Mouse (Mus musculus) midbrain, embryonic 13.5 days (tissue): Measurements from ENCODE around the gene BC052040. TPM values are rescaled to one million over a fixed set of nuclear protein-coding genes. Genes with fewer than 3 reads are reported as not detected.

Experiments
- ATAC-seq: fragments of 200-750 bp; cut with Nextera tagmentation; 2 replicates; pipeline ENCODE4 v1.8.0; 2017; ENCODE audit warnings: mild to moderate bottlenecking, moderate TSS enrichment, moderate library complexity
- H3K27ac ChIP-seq: fragments of 300-500 bp; sonication (generic); 2 replicates; pipeline ENCODE4 v1.5.1; 2015; ENCODE audit warnings: inconsistent platforms, mild to moderate bottlenecking, moderate library complexity
- H3K27me3 ChIP-seq: fragments of 300-500 bp; sonication (generic); 2 replicates; pipeline ENCODE4 v1.6.1; 2015; ENCODE audit warnings: mild to moderate bottlenecking, inconsistent platforms
- H3K36me3 ChIP-seq: fragments of 300-500 bp; sonication (generic); 2 replicates; pipeline ENCODE4 v1.6.1; 2015; ENCODE audit warnings: mild to moderate bottlenecking, inconsistent platforms
- H3K4me1 ChIP-seq: fragments of 300-500 bp; sonication (generic); replicated peaks from 2 replicates; pipeline ENCODE4 v1.6.1; 2015; ENCODE audit warnings: inconsistent platforms
- H3K4me2 ChIP-seq: fragments of 300-500 bp; sonication (generic); replicated peaks from 2 replicates; pipeline ENCODE4 v1.6.1; 2015; ENCODE audit warnings: moderate library complexity, mild to moderate bottlenecking, inconsistent platforms
- H3K4me3 ChIP-seq: fragments of 300-500 bp; sonication (generic); replicated peaks from 2 replicates; pipeline ENCODE4 v1.5.1; 2015; ENCODE audit warnings: mild to moderate bottlenecking, inconsistent platforms
- H3K9ac ChIP-seq: fragments of 300-500 bp; sonication (generic); replicated peaks from 2 replicates; pipeline ENCODE4 v1.6.1; 2015; ENCODE audit warnings: mild to moderate bottlenecking, inconsistent platforms
- H3K9me3 ChIP-seq: fragments of 300-500 bp; sonication (generic); 2 replicates; pipeline ENCODE4 v1.6.1; 2016; ENCODE audit warnings: mild to moderate bottlenecking, inconsistent platforms
- WGBS: fragments of 180-500 bp; shearing (Covaris S2); methylation state at CpG from one replicate; pipeline ENCODE4 v1.1.7; 2015; 5-methylcytosine and 5-hydroxymethylcytosine counted together
- polyA plus RNA-seq: library from polyadenylated mRNA; unstranded; fragments of >200 nt; fragmentation: Nextera tagmentation; extraction: Ambion mirVana; gene quantifications from 2 replicates; pipeline ENCODE4 v1.2.1, GENCODE M21; 2015

BC052040 gene
- polyA plus RNA-seq, 1 experiment from 2014 or later = 15.4 TPM

DNA sequence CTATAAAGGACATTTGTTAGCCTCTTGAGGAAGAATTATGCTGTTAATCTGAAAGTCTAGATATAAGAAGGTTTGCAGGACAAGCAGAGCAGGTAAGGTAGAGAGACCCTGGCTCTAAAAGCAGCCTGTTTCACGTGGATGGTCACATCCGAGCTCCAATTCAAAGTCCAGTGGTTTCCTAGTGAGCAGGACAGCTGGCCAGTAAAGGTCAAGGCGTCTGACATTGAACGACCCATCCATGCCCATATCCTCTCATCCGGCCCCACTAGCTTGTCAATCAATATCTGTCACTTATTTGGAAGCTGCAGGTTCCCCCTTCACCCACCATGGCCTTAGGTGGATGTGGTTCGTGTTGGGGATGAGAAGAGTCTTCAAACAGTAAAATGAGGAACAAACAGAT lies 142.7 kb downstream of the BC052040 start:
- Histone ChIP-seq H3K4me2 (no peak overlapping the region), H3K4me1 (peaks cover 32% of the 10 kb centered on the region), H3K4me3 (no peak overlapping the region), H3K27me3 (no peaks in the 10 kb centered on the region), H3K9me3 (0 out of 2 replicates have a peak, but pooled peaks cover 9% of the 10 kb centered on the region), H3K27ac (peak overlapping the region; percentile 56; the same call in 1 of the 2 replicates), H3K36me3 (0 out of 2 replicates have a peak, but pooled peaks cover 6% of the 10 kb centered on the region), H3K9ac (no peak overlapping the region)
- no peak for ATAC-seq
- WGBS = 56% methylated on average over 6 of the region's 6 CpGs

DNA sequence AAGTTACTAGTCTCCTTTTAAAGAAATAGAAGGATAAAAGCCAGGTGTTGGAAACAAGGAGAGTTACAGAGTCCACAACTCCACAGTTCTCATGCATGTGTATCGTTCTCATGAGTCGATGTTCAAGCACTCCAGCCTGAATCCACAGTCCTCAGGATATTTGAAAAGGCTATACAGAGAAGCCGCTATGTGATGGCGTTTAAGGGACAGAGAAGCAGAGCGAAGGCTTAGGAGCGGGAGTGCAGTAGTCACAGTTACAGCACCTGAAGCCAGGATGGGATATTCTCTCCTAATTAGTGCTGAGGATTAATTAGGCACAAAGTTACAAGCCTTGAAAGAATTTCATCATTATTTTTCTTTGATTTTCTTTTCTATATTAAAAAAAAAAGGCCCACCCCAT lies 143.2 kb downstream of the BC052040 start:
- H3K4me3 ChIP-seq = no peak overlapping the region
- 0 out of 2 replicates have a peak, but pooled peaks cover 6% of the 10 kb centered on the region for H3K36me3 ChIP-seq
- H3K9me3 ChIP-seq = 0 out of 2 replicates have a peak, but pooled peaks cover 9% of the 10 kb centered on the region
- H3K4me2 ChIP-seq = no peak overlapping the region
- H3K27ac ChIP-seq = peak overlapping the region; percentile 56; the same call in 1 of the 2 replicates
- H3K27me3 ChIP-seq = no peaks in the 10 kb centered on the region
- WGBS = 79% methylated on average over 6 of the region's 6 CpGs
- no peak for ATAC-seq
- H3K9ac ChIP-seq = no peak overlapping the region
- peaks cover 32% of the 10 kb centered on the region for H3K4me1 ChIP-seq

DNA sequence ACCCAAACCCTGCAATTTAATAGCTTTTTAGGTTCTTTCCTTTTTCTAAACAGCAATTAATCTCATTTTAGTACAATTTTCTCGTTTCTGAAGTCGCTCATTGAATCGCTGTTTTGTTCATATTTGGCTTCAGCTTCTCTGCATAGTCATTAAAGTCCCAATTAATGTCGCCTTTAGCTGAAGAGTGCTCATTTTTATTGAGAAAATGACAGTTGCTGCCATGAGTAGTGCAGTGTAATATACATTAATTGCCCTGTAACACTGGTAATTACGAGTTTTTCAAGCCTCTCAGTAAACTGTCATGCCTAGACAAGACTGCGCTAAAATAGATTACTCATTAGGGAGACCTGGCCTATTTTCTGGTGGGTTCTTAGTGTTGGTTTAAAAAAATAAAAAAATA lies 144.0 kb downstream of the BC052040 start:
- no peak overlapping the region for H3K27ac ChIP-seq

DNA sequence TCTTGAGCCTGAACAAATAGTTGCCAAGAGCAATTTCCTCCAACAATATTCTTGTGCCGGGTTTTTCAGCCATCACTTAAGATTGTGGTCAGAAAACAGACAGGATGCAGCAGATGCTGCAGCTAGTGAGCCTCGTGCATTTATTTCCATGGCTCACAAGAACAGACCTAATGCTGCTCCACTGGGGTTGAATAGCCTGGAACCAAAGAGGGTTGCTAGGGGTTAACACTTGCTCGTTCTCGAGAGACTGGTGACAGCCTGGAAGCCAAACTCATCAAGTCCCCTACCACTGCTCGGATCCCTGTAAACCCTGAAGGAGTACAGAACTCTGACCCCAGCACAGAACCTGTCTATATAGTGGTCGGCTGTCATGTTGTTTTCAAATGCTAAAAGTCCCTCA lies 144.4 kb downstream of the BC052040 start:
- WGBS = 50% methylated on average over 6 of the region's 6 CpGs
- 0 out of 2 replicates have a peak, but pooled peaks cover 2% of the 10 kb centered on the region for H3K9me3 ChIP-seq
- H3K4me3 ChIP-seq = no peak overlapping the region
- H3K4me1 ChIP-seq = peaks cover 40% of the 10 kb centered on the region
- H3K9ac ChIP-seq = no peak overlapping the region
- no peak for ATAC-seq
- no peaks in the 10 kb centered on the region for H3K27me3 ChIP-seq
- H3K4me2 ChIP-seq = no peak overlapping the region
- no peaks in the 10 kb centered on the region for H3K36me3 ChIP-seq
- peak overlapping the region; percentile 59; the same call in 1 of the 2 replicates for H3K27ac ChIP-seq

More for the DNA sequence above, 144.0 kb downstream of the BC052040 start:
- Histone ChIP-seq H3K4me2 (no peak overlapping the region), H3K4me1 (peaks cover 36% of the 10 kb centered on the region), H3K9ac (no peak overlapping the region), H3K27me3 (no peaks in the 10 kb centered on the region), H3K4me3 (no peak overlapping the region), H3K9me3 (0 out of 2 replicates have a peak, but pooled peaks cover 6% of the 10 kb centered on the region), H3K36me3 (0 out of 2 replicates have a peak, but pooled peaks cover 4% of the 10 kb centered on the region)
- 72% methylated on average over 6 of the region's 6 CpGs for WGBS
- peak; percentile 63; the same call in 1 of the 2 replicates for ATAC-seq

DNA sequence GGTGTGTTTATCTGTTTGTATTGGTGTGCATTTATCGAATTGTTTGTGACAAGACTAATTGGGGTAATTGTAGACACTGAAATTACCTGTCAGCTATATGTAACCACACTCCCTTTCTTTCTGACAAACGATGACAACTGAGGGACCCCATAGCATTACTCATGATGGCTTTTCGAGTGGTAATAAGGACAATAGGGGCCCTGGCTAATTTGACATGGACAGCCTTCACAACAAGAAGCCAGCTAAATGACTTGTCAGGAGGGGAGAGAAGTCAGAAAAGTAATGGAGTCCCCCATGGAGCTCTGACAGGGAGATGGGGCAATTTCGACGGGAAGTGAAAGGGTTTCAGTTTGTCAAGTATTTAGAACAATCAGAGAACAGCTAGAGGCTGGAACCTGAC lies 145.3 kb downstream of the BC052040 start:
- Histone ChIP-seq H3K4me3 (no peak overlapping the region), H3K9me3 (no peaks in the 10 kb centered on the region), H3K4me1 (peaks cover 40% of the 10 kb centered on the region), H3K27me3 (no peaks in the 10 kb centered on the region), H3K9ac (no peak overlapping the region), H3K4me2 (no peak overlapping the region), H3K27ac (no peak overlapping the region), H3K36me3 (no peaks in the 10 kb centered on the region)
- ATAC-seq = no peak
- WGBS = 63% methylated on average over 5 of the region's 5 CpGs

DNA sequence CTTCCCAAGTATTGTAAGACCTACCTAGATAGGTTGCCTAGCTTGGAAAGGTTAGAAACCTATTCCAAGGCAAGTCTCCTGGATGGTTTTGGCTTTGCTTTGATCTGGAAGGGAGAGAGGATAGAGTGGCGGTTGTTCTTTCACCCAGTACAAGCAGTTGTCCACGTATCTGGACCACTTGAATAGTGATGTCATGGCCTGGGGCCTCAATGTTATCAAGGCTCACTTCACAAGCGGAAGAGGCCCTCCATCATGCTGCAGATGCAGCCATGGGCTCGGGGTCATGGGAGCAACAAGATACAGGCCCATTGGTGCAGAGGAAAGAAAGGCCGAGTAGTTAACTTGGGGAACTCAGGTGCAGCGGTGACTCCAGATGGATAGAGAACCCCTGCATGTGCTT lies 147.1 kb downstream of the BC052040 start:
- H3K27me3 ChIP-seq = no peaks in the 10 kb centered on the region
- no peaks in the 10 kb centered on the region for H3K9me3 ChIP-seq
- H3K36me3 ChIP-seq = no peaks in the 10 kb centered on the region
- no peak overlapping the region for H3K27ac ChIP-seq
- peaks cover 24% of the 10 kb centered on the region for H3K4me1 ChIP-seq
- 89% methylated on average over 6 of the region's 6 CpGs for WGBS
- H3K4me2 ChIP-seq = no peak overlapping the region
- H3K9ac ChIP-seq = no peak overlapping the region
- no peak overlapping the region for H3K4me3 ChIP-seq
- ATAC-seq = no peak

DNA sequence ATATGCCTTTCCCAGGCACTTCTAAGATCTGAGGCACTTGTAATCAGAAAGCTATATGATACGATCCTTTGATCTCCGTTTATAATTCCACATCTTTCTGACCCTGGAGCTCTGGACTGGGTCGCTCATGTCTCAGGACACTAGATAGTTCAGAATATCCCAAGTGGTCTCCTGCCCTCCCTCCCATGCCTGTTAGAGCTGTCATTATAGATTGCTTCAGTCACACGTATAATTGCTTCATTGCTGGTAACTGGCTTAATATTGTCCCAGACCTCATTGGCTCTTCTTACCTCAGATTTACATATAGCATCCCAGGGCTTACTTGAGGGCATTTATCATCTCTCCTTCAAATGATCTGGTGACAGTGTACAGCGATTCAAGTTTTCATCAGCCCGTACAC lies 149.0 kb downstream of the BC052040 start:
- ATAC-seq = peak; percentile 51
- H3K27me3 ChIP-seq = no peaks in the 10 kb centered on the region
- no peak overlapping the region for H3K4me3 ChIP-seq
- 67% methylated on average over 6 of the region's 6 CpGs for WGBS
- H3K36me3 ChIP-seq = no peaks in the 10 kb centered on the region
- H3K9ac ChIP-seq = no peak overlapping the region
- H3K9me3 ChIP-seq = no peaks in the 10 kb centered on the region
- H3K4me2 ChIP-seq = no peak overlapping the region
- H3K4me1 ChIP-seq = peaks cover 10% of the 10 kb centered on the region
- H3K27ac ChIP-seq = no peak overlapping the region

DNA sequence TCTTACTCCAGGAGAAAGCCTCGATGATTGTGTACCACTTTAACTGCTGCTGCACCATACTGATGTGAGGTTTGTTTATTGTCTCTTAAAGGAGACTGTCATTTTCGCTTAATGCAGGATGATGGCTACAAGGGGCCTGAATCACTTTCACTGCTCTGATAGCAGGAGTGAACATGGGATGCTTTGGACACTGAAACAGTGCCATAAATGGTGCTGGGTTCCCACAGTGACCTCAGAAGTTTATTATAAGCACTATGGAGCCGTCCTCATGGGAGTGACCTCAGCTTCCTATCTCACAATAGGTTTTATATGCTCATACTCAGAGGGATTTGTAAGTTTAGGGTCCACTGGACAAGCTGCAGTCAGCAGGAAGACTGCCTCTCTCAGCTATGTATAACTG lies 149.7 kb downstream of the BC052040 start:
- Histone ChIP-seq H3K9me3 (no peaks in the 10 kb centered on the region), H3K9ac (no peak overlapping the region), H3K36me3 (no peaks in the 10 kb centered on the region), H3K4me1 (peaks cover 9% of the 10 kb centered on the region), H3K4me3 (no peak overlapping the region), H3K4me2 (no peak overlapping the region), H3K27ac (no peak overlapping the region; the same call in 1 of the 2 replicates), H3K27me3 (no peaks in the 10 kb centered on the region)
- ATAC-seq = no peak
- WGBS = 77% methylated on average over 3 of the region's 3 CpGs

DNA sequence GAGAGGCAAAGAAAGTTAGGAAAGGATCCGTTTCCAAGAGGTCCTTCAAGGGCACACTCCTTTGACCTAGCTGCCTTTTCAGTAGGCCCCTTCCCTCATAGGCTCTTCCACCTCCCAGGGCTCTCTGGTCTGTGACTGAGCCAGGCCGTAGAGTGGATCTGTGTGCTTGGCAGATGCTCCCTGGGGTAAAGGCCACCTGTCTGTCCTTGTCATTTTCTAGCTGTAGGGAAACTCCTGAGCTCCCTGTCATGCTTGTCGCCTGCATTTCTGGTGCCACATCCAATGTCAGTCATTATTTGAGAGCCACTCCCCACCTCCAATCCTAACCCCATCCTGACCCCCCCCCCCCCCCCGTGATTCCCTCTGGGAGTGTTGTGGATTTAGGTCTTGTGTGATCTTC lies 151.1 kb downstream of the BC052040 start:
- H3K27ac ChIP-seq = no peak overlapping the region
- H3K9me3 ChIP-seq = no peaks in the 10 kb centered on the region
- no peak for ATAC-seq
- peaks cover 9% of the 10 kb centered on the region for H3K4me1 ChIP-seq
- H3K36me3 ChIP-seq = no peaks in the 10 kb centered on the region
- 86% methylated on average over 4 of the region's 4 CpGs for WGBS
- no peak overlapping the region for H3K9ac ChIP-seq
- no peaks in the 10 kb centered on the region for H3K27me3 ChIP-seq
- no peak overlapping the region for H3K4me3 ChIP-seq
- H3K4me2 ChIP-seq = no peak overlapping the region

DNA sequence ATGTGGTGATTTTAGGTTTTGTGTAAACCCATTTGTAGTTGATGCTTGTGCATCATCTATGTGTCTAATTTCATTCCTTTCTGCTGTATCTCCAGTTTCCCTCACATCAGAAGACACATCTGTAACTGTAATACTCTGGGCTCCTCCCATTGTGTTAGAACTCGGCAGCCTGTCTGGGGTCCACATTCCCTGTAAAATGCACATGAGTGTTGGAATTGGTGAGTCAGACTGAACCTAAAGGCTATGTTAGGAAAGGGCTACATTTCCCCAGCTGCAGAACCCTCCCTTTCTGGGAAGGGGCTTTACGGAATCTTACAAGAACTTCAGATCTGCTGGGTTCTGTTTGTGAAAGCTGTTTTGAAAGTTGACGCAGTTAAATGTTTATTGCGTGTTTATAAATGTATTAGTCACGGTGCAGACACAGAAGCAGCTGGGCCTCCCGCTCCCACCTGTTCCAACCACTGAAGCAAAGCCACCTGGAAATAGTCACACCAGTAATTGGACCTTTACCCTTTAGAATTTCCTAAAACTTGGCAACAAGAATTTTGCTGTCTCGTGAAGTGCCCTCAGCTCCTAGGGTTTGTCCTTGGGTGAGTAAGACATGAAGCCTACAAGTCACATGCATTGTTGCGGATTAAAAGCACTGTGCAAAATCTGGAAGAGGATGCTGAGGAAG lies 151.6 kb downstream of the BC052040 start:
- Histone ChIP-seq H3K9ac (no peak overlapping the region), H3K27ac (no peak overlapping the region), H3K36me3 (no peaks in the 10 kb centered on the region), H3K9me3 (no peaks in the 10 kb centered on the region), H3K4me3 (no peak overlapping the region), H3K4me2 (no peak overlapping the region), H3K4me1 (peaks cover 9% of the 10 kb centered on the region), H3K27me3 (no peaks in the 10 kb centered on the region)
- no peak for ATAC-seq
- 94% methylated on average over 8 of the region's 8 CpGs for WGBS

DNA sequence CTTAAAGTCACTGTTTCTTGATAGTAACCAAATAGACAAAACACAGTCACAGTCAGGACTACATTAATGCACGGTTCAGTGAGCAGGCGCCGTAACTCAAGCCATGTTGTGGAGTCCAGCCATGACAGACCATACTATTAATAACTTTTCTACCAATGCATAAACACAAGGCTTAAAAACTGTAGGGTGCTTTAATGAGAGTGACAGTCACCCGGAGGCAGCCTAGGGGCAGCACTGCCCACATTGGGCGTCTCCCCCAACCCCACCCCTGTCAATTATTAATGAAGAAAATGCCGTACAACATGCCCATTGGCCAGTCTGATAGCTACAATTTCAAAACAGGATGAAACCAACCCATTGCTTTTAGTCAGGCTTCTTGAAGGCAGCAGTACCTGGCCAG lies 153.3 kb downstream of the BC052040 start:
- no peak overlapping the region for H3K4me3 ChIP-seq
- no peaks in the 10 kb centered on the region for H3K9me3 ChIP-seq
- no peaks in the 10 kb centered on the region for H3K36me3 ChIP-seq
- H3K4me1 ChIP-seq = peaks cover 9% of the 10 kb centered on the region
- no peak overlapping the region for H3K4me2 ChIP-seq
- H3K9ac ChIP-seq = no peak overlapping the region
- no peak for ATAC-seq
- H3K27me3 ChIP-seq = no peaks in the 10 kb centered on the region
- no peak overlapping the region for H3K27ac ChIP-seq
- WGBS = 91% methylated on average over 6 of the region's 6 CpGs

DNA sequence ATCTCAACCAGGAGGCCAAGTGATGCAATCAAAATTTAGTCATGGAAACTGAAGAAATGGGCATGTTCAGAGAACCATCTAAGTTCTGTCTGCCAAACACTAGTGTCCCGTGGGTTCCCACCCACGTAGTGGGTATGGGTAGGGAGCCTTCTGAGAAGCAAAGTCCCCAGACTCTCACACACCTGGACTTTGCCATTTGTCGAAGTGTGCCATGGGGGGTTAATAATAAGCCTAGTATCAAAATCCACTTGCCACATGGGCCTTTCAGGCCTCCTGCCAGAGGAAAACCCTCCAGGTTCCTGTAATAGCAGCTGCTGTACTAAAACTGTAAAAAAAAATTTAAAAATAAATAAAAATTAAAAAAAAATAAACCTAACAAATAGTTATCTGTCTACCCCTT lies 154.9 kb downstream of the BC052040 start:
- Histone ChIP-seq H3K27ac (no peak overlapping the region), H3K9ac (no peak overlapping the region), H3K4me2 (no peak overlapping the region), H3K9me3 (no peaks in the 10 kb centered on the region), H3K4me3 (no peak overlapping the region), H3K4me1 (no peaks in the 10 kb centered on the region), H3K27me3 (no peaks in the 10 kb centered on the region), H3K36me3 (no peaks in the 10 kb centered on the region)
- 93% methylated on average over 3 of the region's 3 CpGs for WGBS
- ATAC-seq = no peak

DNA sequence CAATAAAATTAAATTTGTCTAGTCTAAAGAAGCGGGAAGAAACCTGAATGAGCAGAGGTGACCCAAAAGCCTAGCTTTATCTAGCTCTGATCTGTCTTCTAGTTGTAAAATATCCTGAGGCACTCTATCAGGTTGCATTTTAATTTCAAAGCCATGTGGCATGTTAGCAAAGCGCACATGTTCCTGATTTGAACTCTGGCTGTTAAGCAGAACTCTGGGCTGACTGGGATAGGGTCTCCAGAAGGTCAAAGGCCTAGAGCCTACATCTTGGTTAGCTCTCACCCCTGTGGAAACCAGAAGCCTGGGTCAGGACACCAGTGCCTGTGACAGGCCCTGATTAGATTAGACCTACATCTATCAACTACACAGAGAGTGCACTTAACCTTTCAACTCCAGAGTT lies 156.4 kb downstream of the BC052040 start:
- WGBS = 92% methylated on average over 2 of the region's 2 CpGs
- Histone ChIP-seq H3K9me3 (no peaks in the 10 kb centered on the region), H3K27me3 (no peaks in the 10 kb centered on the region), H3K4me1 (no peaks in the 10 kb centered on the region), H3K27ac (no peak overlapping the region), H3K4me3 (no peak overlapping the region), H3K9ac (no peak overlapping the region), H3K36me3 (no peaks in the 10 kb centered on the region), H3K4me2 (no peak overlapping the region)
- no peak for ATAC-seq
